Mouse (Mus musculus): ENCODE data around the gene Mme. TPM values are rescaled to one million over a fixed set of nuclear protein-coding genes. Genes with fewer than 3 reads are reported as not detected.

Gene Mme
- polyA plus RNA-seq, 1 experiment from 2014 or later: 0.10 TPM

DNA sequence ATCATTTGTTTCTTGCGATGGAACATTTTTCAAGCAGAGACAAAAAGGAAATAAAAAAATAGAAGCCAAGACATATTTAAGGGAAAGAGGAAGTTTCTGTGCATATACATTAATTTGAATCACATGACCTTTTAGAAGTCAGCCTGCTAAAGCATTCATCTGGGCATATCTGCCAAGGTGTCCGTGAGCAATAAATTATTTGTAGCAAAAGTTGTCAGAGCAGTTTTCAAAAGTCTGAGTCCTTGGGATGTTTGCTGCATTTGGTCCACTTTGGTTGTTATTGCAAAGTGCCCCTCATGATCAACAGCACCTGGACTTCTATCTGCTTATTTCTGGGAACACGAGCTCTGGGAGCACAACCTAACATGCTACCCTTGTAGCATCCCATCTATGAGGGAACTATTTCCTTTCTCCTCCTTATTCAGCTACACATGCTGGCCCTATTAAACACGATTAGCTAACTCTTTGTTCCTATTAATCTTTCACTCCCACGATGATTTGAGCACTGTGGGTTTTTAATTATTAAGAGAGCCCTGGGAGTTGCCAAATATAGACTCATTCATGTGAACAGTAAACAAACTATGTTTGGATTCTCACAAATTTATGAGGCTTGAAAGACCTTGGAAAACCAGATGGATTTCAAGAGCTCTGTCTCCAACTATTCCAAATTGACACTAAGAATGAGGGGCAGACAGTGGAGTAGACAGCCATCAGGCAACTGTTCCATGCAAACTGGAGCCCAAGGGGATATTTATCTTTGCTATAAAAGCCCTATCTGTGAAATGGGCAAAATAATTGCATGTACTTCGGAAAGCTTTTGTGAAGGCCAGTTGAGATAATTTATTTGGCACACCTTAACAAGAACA, 171.9 kb downstream of the Mme start:
- Histone ChIP-seq H3K36me3 (replicated peaks) (no peaks in the 10 kb centered on the region), H3K9ac (no peak overlapping the region), H3K4me2 (no peak overlapping the region), H3K9me3 (replicated peaks) (no peaks in the 10 kb centered on the region), H3K4me1 (replicated peaks) (no peaks in the 10 kb centered on the region), H3K27ac (replicated peaks) (no peak overlapping the region), H3K27me3 (no peaks in the 10 kb centered on the region), H3K4me3 (replicated peaks) (no peak overlapping the region)
- WGBS (ENCODE audit: insufficient replicate concordance): 55% methylated on average over 6 of the region's 6 CpGs
- no peak for ATAC-seq (ENCODE audit: insufficient read depth)

DNA sequence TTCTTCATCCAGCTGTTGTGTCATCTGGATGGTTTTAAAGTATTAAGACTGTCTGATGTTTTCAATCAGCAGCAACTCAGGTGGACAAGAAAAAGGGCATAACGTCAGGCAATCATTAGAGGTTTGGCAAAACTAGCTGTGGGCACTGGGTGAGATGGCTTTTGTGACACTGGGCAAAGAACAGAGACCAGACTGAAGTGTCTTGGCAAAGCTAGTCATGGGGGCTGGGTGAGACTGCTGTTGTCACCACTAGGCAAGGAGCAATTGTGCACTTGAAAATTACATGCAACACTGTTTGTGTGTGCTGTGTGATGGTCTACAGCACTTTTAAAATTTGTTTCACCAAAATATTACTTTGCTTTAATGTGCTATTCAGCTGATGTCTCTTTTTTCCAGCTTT, 175.9 kb downstream of the Mme start:
- Histone ChIP-seq H3K9ac (no peak overlapping the region), H3K36me3 (replicated peaks) (no peaks in the 10 kb centered on the region), H3K4me1 (replicated peaks) (no peaks in the 10 kb centered on the region), H3K9me3 (replicated peaks) (no peaks in the 10 kb centered on the region), H3K27me3 (no peaks in the 10 kb centered on the region), H3K27ac (replicated peaks) (no peak overlapping the region), H3K4me3 (replicated peaks) (no peak overlapping the region), H3K4me2 (no peak overlapping the region)
- 33% methylated on average over 1 of the region's 1 CpGs for WGBS (ENCODE audit: insufficient replicate concordance)
- ATAC-seq (ENCODE audit: insufficient read depth): no peak

DNA sequence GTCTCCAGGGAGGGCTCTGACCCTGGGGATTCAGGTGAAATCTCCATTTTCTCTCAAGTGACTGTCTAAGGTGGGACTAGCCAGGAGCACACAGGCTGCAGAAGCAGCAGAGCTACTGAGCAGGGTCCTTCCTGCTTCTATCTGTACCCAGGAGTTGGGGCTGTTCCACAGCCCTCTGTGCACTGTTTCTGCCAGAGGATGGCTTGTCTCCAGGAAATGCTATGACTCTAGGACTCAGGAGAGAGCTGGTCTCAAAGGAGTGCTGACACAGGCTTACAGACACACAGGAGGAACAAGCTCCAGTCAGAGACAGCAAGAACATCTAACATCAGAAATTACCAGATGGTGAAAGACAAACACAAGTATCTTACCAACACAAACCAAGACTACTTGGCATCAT, 176.4 kb downstream of the Mme start:
- H3K4me3 ChIP-seq (replicated peaks): no peak overlapping the region
- H3K9me3 ChIP-seq (replicated peaks): no peaks in the 10 kb centered on the region
- no peak overlapping the region for H3K4me2 ChIP-seq
- no peaks in the 10 kb centered on the region for H3K4me1 ChIP-seq (replicated peaks)
- no peak for ATAC-seq (ENCODE audit: insufficient read depth)
- H3K27me3 ChIP-seq: no peaks in the 10 kb centered on the region
- H3K27ac ChIP-seq (replicated peaks): no peak overlapping the region
- no peaks in the 10 kb centered on the region for H3K36me3 ChIP-seq (replicated peaks)
- H3K9ac ChIP-seq: no peak overlapping the region

DNA sequence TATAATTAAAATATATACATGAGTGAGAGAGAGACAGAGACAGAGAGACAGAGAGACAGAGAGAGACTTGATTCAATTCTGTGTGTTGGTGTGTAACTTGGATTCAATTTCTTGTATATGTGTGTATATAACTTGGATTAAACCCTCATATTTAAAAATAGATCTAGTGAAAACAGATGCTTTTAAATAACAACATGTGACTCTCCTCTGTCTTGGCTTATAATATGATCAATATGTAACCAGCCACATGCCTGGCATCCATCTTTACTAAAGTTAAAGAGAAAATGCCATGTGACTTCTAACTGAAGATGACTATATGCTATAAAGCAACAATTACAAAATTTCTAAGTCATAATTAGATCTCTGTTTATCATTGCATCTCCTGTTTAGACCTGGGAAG, 182.2 kb downstream of the Mme start:
- Histone ChIP-seq H3K4me2 (no peak overlapping the region), H3K4me1 (replicated peaks) (no peaks in the 10 kb centered on the region), H3K36me3 (replicated peaks) (no peaks in the 10 kb centered on the region), H3K27ac (replicated peaks) (no peak overlapping the region), H3K9me3 (replicated peaks) (no peaks in the 10 kb centered on the region), H3K27me3 (no peaks in the 10 kb centered on the region), H3K4me3 (replicated peaks) (no peak overlapping the region), H3K9ac (no peak overlapping the region)
- no peak for ATAC-seq (ENCODE audit: insufficient read depth)

Other genes starting within 250 kb of the Mme start
- gene Gm34302, start 242.3 kb downstream of the Mme start, polyA plus RNA-seq (2015; fragmentation: Nextera tagmentation; extraction: Ambion mirVana): not detected in 2 replicates